In genomic region chr13:115050660-115051559, GRCm38 (mm10) we compare ENCODE assay signal across 13 mouse cellular contexts. TPM values are rescaled to one million over a fixed set of nuclear protein-coding genes. Genes with fewer than 3 reads are reported as not detected.
DNase-seq lines count a peak whose midpoint lies in the region; ATAC-seq and TF ChIP-seq lines count a peak whose summit lies in the region.
"Had no signal": no experiment of that assay in that cellular context is flagged by ENCODE, and none has a peak within 500 bp of the region (broad histone marks: within the 10 kb centered on the region; RNA-seq: fewer than 3 reads in every experiment).

No protein-coding gene starts in this region.

- H3K9ac ChIP-seq in hindbrain, postnatal 0 days (replicated peaks; ENCODE audit: low read length) = no peak overlapping the region
- no peak overlapping the region for H3K9ac ChIP-seq in hindbrain, embryonic 12.5 days
- no peak overlapping the region for H3K9ac ChIP-seq in liver, embryonic 11.5 days (ENCODE audit: low read depth, low read length)

- ATAC-seq in hindbrain, postnatal 0 days = peak; percentile 64
- no peak for ATAC-seq in hindbrain, embryonic 12.5 days (ENCODE audit: low FRiP score)
- ATAC-seq in liver, embryonic 11.5 days (replicated peaks; ENCODE audit: low FRiP score) = no peak

- TF ChIP-seq POLR2A in testis, adult 2 months (IDR thresholded peaks at IDR 0.05; ENCODE audit: control insufficient read depth, low read depth, low read length) = no peak

- WGBS in hindbrain, postnatal 0 days = 69% methylated on average over 13 of the region's 13 CpGs
- 85% methylated on average over 13 of the region's 13 CpGs for WGBS in hindbrain, embryonic 12.5 days
- WGBS in liver, embryonic 11.5 days = 80% methylated on average over 13 of the region's 13 CpGs

- no peak overlapping the region for H3K4me2 ChIP-seq in hindbrain, postnatal 0 days (ENCODE audit: low read depth, low read length)
- H3K4me2 ChIP-seq in hindbrain, embryonic 12.5 days (replicated peaks) = no peak overlapping the region
- H3K4me2 ChIP-seq in liver, embryonic 11.5 days = no peak overlapping the region

- TF ChIP-seq CTCF in hindbrain, postnatal 0 days (IDR thresholded peaks at IDR 0.05; ENCODE audit: low read depth) = no peak
- TF ChIP-seq CTCF in testis, adult 2 months (IDR thresholded peaks at IDR 0.05; ENCODE audit: control insufficient read depth, insufficient read depth, insufficient replicate concordance, low read depth, low read length) = no peak

- no peak overlapping the region for H3K4me3 ChIP-seq in hindbrain, postnatal 0 days (ENCODE audit: low read length)
- H3K4me3 ChIP-seq in hindbrain, embryonic 12.5 days = no peak overlapping the region
- peak overlapping the region; percentile 36 for H3K4me3 ChIP-seq in testis, adult 2 months (ENCODE audit: control insufficient read depth, low read depth, low read length)
- H3K4me3 ChIP-seq in liver, embryonic 11.5 days (ENCODE audit: low read depth, low read length) = no peak overlapping the region
- H3K4me3 ChIP-seq: erythroblast, embryonic 14.5 days had no signal

- no peaks in the 10 kb centered on the region for H3K9me3 ChIP-seq in hindbrain, postnatal 0 days (ENCODE audit: low read length)
- H3K9me3 ChIP-seq in hindbrain, embryonic 12.5 days (replicated peaks) = no peaks in the 10 kb centered on the region
- no peaks in the 10 kb centered on the region for H3K9me3 ChIP-seq in liver, embryonic 11.5 days (ENCODE audit: control insufficient read depth, low read length)

- H3K36me3 ChIP-seq in hindbrain, postnatal 0 days (ENCODE audit: insufficient read depth, low read length) = no peaks in the 10 kb centered on the region
- H3K36me3 ChIP-seq in hindbrain, embryonic 12.5 days = no peaks in the 10 kb centered on the region
- H3K36me3 ChIP-seq in testis, adult 2 months (ENCODE audit: control insufficient read depth, insufficient read depth, low read length) = no peaks in the 10 kb centered on the region
- H3K36me3 ChIP-seq in liver, embryonic 11.5 days (ENCODE audit: control insufficient read depth, insufficient read depth, low read length) = no peaks in the 10 kb centered on the region

- H3K4me1 ChIP-seq in hindbrain, postnatal 0 days (ENCODE audit: insufficient read depth, low read length) = no peaks in the 10 kb centered on the region
- H3K4me1 ChIP-seq in hindbrain, embryonic 12.5 days = peaks cover 3% of the 10 kb centered on the region
- peaks cover 2% of the 10 kb centered on the region; the same call in 1 of the 2 replicates for H3K4me1 ChIP-seq in testis, adult 2 months (ENCODE audit: control insufficient read depth, insufficient read depth, low read length)
- H3K4me1 ChIP-seq in liver, embryonic 11.5 days (replicated peaks; ENCODE audit: control insufficient read depth, insufficient read depth, low read length) = no peaks in the 10 kb centered on the region

- no peaks in the 10 kb centered on the region for H3K27me3 ChIP-seq in hindbrain, postnatal 0 days (ENCODE audit: insufficient read depth, low read length)
- no peaks in the 10 kb centered on the region for H3K27me3 ChIP-seq in hindbrain, embryonic 12.5 days
- no peaks in the 10 kb centered on the region for H3K27me3 ChIP-seq in testis, adult 2 months (ENCODE audit: control insufficient read depth, insufficient read depth, low read length)
- no peaks in the 10 kb centered on the region for H3K27me3 ChIP-seq in liver, embryonic 11.5 days (replicated peaks; ENCODE audit: control insufficient read depth, insufficient read depth, low read length)

- DNase-seq in cerebellum, postnatal 14 days = peak; percentile 30 to 37
- DNase-seq in cerebellum, postnatal 36 days = no peak
- DNase-seq in hindbrain, postnatal 0 days (ENCODE audit: low spot score) = peak; percentile 61
- no peak for DNase-seq in testis, postnatal 14 days (ENCODE audit: low spot score)
- no peak for DNase-seq in liver, embryonic 11.5 days (ENCODE audit: low spot score)
- no peak for DNase-seq in spleen, adult 12 weeks (ENCODE audit: low spot score)
- DNase-seq: adrenal gland, adult 2 months; embryo, embryonic 11 days; kidney, postnatal 36 days; spleen, adult 18-20 months had no signal

- no peak overlapping the region for H3K27ac ChIP-seq in hindbrain, postnatal 0 days
- no peak overlapping the region for H3K27ac ChIP-seq in hindbrain, embryonic 12.5 days
- no peak overlapping the region for H3K27ac ChIP-seq in testis, adult 2 months (ENCODE audit: control insufficient read depth, insufficient read depth, low read depth, low read length)
- no peak overlapping the region for H3K27ac ChIP-seq in liver, embryonic 11.5 days (ENCODE audit: low read depth, low read length)

RNA-seq across cellular contexts. Expression of gene Pelo, which starts 39.1 kb away (rescaled TPM):
- total RNA-seq in hindbrain, postnatal 0 days (2014; rRNA removed) = 9.8 and 16.0 TPM in 2 replicates
- 7.4 and 7.8 TPM in 2 replicates for polyA plus RNA-seq in hindbrain, postnatal 0 days (2015; fragmentation: Nextera tagmentation; extraction: Ambion mirVana)
- 3.9 and 4.6 TPM in 2 replicates for polyA plus RNA-seq in hindbrain, embryonic 12.5 days (2016; fragmentation: Nextera tagmentation; extraction: Ambion mirVana)
- 14.9 and 18.6 TPM in 2 replicates for polyA plus RNA-seq in testis, adult 2 months (2012; rRNA removed)
- polyA plus RNA-seq in liver, embryonic 11.5 days (2014; fragmentation: Nextera tagmentation; extraction: Ambion mirVana) = 10.0 and 10.9 TPM in 2 replicates

RNA-seq across cellular contexts. Expression of gene Gm49395, which starts 50.8 kb away (rescaled TPM):
- total RNA-seq in hindbrain, postnatal 0 days (2014; rRNA removed) = 0.90 TPM in 1 of 2 replicates, not detected in the other
- polyA plus RNA-seq in hindbrain, postnatal 0 days (2015; fragmentation: Nextera tagmentation; extraction: Ambion mirVana) = 2.9 and 4.2 TPM in 2 replicates
- polyA plus RNA-seq in hindbrain, embryonic 12.5 days (2016; fragmentation: Nextera tagmentation; extraction: Ambion mirVana) = 2.0 and 3.7 TPM in 2 replicates
- 0.38 TPM in 1 of 2 replicates, not detected in the other for polyA plus RNA-seq in testis, adult 2 months (2012; rRNA removed)
- polyA plus RNA-seq in liver, embryonic 11.5 days (2014; fragmentation: Nextera tagmentation; extraction: Ambion mirVana) = 2.0 and 3.7 TPM in 2 replicates

RNA-seq across cellular contexts. Expression of gene Itga1, which starts 50.9 kb away (rescaled TPM):
- total RNA-seq in hindbrain, postnatal 0 days (2014; rRNA removed) = 4.6 and 6.8 TPM in 2 replicates
- polyA plus RNA-seq in hindbrain, postnatal 0 days (2015; fragmentation: Nextera tagmentation; extraction: Ambion mirVana) = 3.7 and 4.1 TPM in 2 replicates
- 6.0 and 6.9 TPM in 2 replicates for polyA plus RNA-seq in hindbrain, embryonic 12.5 days (2016; fragmentation: Nextera tagmentation; extraction: Ambion mirVana)
- 8.4 and 8.6 TPM in 2 replicates for polyA plus RNA-seq in testis, adult 2 months (2012; rRNA removed)
- polyA plus RNA-seq in liver, embryonic 11.5 days (2014; fragmentation: Nextera tagmentation; extraction: Ambion mirVana) = 3.9 and 4.3 TPM in 2 replicates
- polyA plus RNA-seq: erythroblast, embryonic 14.5 days had no signal

Comparison
In these comparisons a context has a peak if more than half of its experiments do, and no peak if none do; other contexts are left out.
1. DNase-seq: peak in cerebellum, postnatal 14 days (2 of 2) and hindbrain, postnatal 0 days (single experiment); none in cerebellum, postnatal 36 days (0 of 2), testis, postnatal 14 days (single experiment), liver, embryonic 11.5 days (single experiment) and spleen, adult 12 weeks (single experiment).